Mouse (Mus musculus): Measurements from ENCODE around the gene C1qtnf3. TPM values are rescaled to one million over a fixed set of nuclear protein-coding genes. Genes with fewer than 3 reads are reported as not detected.

C1qtnf3 gene
- 0.65 TPM in 1 of 2 replicates, not detected in the other for polyA plus RNA-seq (2011; ENCODE audit: insufficient read depth, insufficient read length, low replicate concordance, missing spikeins)

DNA sequence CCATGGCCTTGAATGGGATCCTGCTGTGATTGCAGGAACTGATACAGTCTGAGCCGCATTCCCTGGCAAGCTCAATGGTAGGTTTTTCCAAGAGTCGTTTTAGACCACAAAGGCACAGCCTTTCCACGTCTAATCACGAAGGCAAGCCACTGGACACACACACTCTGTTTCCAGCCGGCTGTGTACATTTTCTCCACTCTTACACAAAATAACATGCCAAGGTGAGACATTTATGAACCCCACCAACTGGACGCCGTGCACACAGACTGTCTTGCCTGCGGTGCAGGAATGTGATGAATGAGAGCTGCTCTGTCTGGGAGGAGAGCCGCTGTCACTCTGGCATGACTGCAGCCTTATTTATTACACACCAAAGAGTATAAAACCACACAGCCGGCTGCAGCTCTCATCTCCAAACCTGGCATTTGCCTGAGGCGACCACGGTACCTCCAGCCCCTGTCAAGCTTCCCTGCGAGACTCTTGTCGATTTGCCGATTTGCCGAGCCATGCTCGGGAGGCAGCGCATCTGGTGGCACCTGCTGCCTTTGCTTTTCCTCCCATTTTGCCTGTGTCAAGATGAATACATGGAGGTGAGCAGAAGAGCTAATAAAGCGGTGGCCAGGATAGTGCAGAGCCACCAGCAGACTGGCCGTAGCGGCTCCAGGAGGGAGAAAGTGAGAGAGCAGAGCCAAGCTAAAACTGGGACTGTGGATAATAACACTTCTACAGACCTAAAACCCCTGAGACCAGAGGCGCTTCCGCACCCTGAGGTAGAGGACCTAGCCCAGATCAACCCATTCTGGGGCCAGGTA is at the start of gene C1qtnf3:
Gene C1qtnf3 (plus strand): TSS at position 382 of the 809 bp plus-strand sequence.
- Histone ChIP-seq H3K4me3 (replicated peaks; ENCODE audit: control insufficient read depth, low read depth, low read length) (no peak within 1 kb of the TSS), H3K4me1 (ENCODE audit: control insufficient read depth, insufficient read depth, low read length) (no peaks in the 10 kb centered on the region), H3K27ac (ENCODE audit: control insufficient read depth, insufficient read depth, low read depth, low read length, poor library complexity) (no peak within 1 kb of the TSS)
- WGBS: 80% methylated on average over 23 of the region's 23 CpGs
- no peak for TF ChIP-seq POLR2A (IDR thresholded peaks at IDR 0.05; ENCODE audit: borderline replicate concordance, control insufficient read depth, low read depth, low read length)
- TF ChIP-seq CTCF (IDR thresholded peaks at IDR 0.05; ENCODE audit: control insufficient read depth, insufficient read depth, low read length): no peak

- TF ChIP-seq POLR2A (IDR thresholded peaks at IDR 0.05; ENCODE audit: borderline replicate concordance, control insufficient read depth, low read depth, low read length): no peak
- TF ChIP-seq CTCF (IDR thresholded peaks at IDR 0.05; ENCODE audit: control insufficient read depth, insufficient read depth, low read length): no peak
- H3K27ac ChIP-seq (ENCODE audit: control insufficient read depth, insufficient read depth, low read depth, low read length, poor library complexity): no peak overlapping the region
- H3K4me1 ChIP-seq (ENCODE audit: control insufficient read depth, insufficient read depth, low read length): no peaks in the 10 kb centered on the region
- H3K4me3 ChIP-seq (replicated peaks; ENCODE audit: control insufficient read depth, low read depth, low read length): no peak overlapping the region
- WGBS: 48% methylated on average over 4 of the region's 4 CpGs
Measured at GRCm38 (mm10) chr15:10902360-10902759, 49.8 kb upstream of the C1qtnf3 start.

DNA sequence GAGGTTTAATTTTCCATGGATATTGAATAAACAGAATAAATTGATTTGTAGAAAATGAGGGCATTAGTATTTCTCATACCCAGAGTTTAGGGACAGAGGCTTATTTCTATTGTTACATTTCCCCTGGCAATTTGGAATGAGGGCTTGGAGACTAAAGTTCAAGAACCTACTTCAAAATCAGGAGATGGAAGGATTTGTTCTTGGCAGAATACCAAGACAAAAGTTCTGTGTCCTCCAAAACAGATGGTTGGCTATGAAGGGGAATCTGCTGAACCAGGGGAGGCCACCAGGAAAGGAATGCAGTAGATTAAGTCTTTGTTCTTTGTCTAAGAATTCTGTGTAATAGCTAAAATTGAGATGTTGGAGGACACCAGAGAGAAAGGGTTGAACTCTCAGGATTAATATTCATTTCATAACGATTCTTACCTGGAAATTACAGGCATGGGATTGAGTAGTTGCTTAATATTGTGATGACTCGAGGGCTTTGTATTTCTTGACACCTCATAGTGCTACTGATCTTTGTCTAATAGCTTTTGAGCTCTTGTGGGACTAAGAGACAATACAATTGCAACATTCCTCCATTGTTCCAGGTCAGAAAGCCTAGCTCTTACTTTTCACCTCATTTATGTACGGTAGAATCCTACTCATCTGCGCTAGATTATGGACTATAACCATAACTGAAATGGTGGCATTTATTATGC is 35.4 kb upstream of the C1qtnf3 start:
- 68% methylated on average over 4 of the region's 4 CpGs for WGBS
- TF ChIP-seq POLR2A (IDR thresholded peaks at IDR 0.05; ENCODE audit: borderline replicate concordance, control insufficient read depth, low read depth, low read length): no peak
- no peak for TF ChIP-seq CTCF (IDR thresholded peaks at IDR 0.05; ENCODE audit: control insufficient read depth, insufficient read depth, low read length)
- Histone ChIP-seq H3K4me3 (replicated peaks; ENCODE audit: control insufficient read depth, low read depth, low read length) (no peak overlapping the region), H3K4me1 (ENCODE audit: control insufficient read depth, insufficient read depth, low read length) (no peaks in the 10 kb centered on the region), H3K27ac (ENCODE audit: control insufficient read depth, insufficient read depth, low read depth, low read length, poor library complexity) (no peak overlapping the region)

GRCm38 (mm10) chr15:10917312-10917660 is 34.8 kb upstream of the C1qtnf3 start:
- Histone ChIP-seq H3K4me1 (ENCODE audit: control insufficient read depth, insufficient read depth, low read length) (no peaks in the 10 kb centered on the region), H3K27ac (ENCODE audit: control insufficient read depth, insufficient read depth, low read depth, low read length, poor library complexity) (no peak overlapping the region), H3K4me3 (replicated peaks; ENCODE audit: control insufficient read depth, low read depth, low read length) (no peak overlapping the region)
- 87% methylated on average over 3 of the region's 3 CpGs for WGBS
- TF ChIP-seq CTCF (IDR thresholded peaks at IDR 0.05; ENCODE audit: control insufficient read depth, insufficient read depth, low read length): no peak
- no peak for TF ChIP-seq POLR2A (IDR thresholded peaks at IDR 0.05; ENCODE audit: borderline replicate concordance, control insufficient read depth, low read depth, low read length)

GRCm38 (mm10) chr15:10920212-10920611 is 31.9 kb upstream of the C1qtnf3 start:
- 40% methylated on average over 5 of the region's 5 CpGs for WGBS
- Histone ChIP-seq H3K4me1 (ENCODE audit: control insufficient read depth, insufficient read depth, low read length) (no peaks in the 10 kb centered on the region), H3K4me3 (replicated peaks; ENCODE audit: control insufficient read depth, low read depth, low read length) (no peak overlapping the region), H3K27ac (ENCODE audit: control insufficient read depth, insufficient read depth, low read depth, low read length, poor library complexity) (no peak overlapping the region)
- TF ChIP-seq POLR2A (IDR thresholded peaks at IDR 0.05; ENCODE audit: borderline replicate concordance, control insufficient read depth, low read depth, low read length) (no peak), CTCF (IDR thresholded peaks at IDR 0.05; ENCODE audit: control insufficient read depth, insufficient read depth, low read length) (no peak)

DNA sequence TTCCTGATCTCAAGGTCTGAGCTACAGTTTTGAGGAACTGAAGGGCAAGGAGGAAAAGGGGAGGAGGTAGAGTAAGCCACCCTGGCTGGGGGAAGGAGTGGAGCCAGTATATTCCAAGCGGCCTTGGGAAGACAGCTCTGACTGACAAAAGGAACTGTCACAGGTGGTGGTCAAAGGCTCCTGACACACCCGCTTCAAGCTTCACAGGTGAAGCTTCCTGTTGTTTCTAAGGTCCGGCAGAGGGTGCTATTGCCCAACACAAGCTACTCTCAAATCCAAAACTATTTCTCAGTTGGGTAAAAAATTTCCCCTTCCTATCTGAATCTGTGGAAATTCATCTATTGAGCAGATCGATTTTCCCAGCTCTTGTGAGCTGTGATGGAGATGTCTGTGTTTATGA is 31.1 kb upstream of the C1qtnf3 start:
- no peak overlapping the region for H3K4me3 ChIP-seq (replicated peaks; ENCODE audit: control insufficient read depth, low read depth, low read length)
- H3K4me1 ChIP-seq (ENCODE audit: control insufficient read depth, insufficient read depth, low read length): no peaks in the 10 kb centered on the region
- no peak for TF ChIP-seq POLR2A (IDR thresholded peaks at IDR 0.05; ENCODE audit: borderline replicate concordance, control insufficient read depth, low read depth, low read length)
- TF ChIP-seq CTCF (IDR thresholded peaks at IDR 0.05; ENCODE audit: control insufficient read depth, insufficient read depth, low read length): 0 out of 2 replicates have a peak, but pooled peaks have one; percentile 12
- no peak overlapping the region for H3K27ac ChIP-seq (ENCODE audit: control insufficient read depth, insufficient read depth, low read depth, low read length, poor library complexity)
- 12% methylated on average over 4 of the region's 4 CpGs for WGBS

GRCm38 (mm10) chr15:10922061-10922460 is 30.1 kb upstream of the C1qtnf3 start:
- H3K4me3 ChIP-seq (replicated peaks; ENCODE audit: control insufficient read depth, low read depth, low read length): no peak overlapping the region
- TF ChIP-seq CTCF (IDR thresholded peaks at IDR 0.05; ENCODE audit: control insufficient read depth, insufficient read depth, low read length) (no peak), POLR2A (IDR thresholded peaks at IDR 0.05; ENCODE audit: borderline replicate concordance, control insufficient read depth, low read depth, low read length) (no peak)

DNA sequence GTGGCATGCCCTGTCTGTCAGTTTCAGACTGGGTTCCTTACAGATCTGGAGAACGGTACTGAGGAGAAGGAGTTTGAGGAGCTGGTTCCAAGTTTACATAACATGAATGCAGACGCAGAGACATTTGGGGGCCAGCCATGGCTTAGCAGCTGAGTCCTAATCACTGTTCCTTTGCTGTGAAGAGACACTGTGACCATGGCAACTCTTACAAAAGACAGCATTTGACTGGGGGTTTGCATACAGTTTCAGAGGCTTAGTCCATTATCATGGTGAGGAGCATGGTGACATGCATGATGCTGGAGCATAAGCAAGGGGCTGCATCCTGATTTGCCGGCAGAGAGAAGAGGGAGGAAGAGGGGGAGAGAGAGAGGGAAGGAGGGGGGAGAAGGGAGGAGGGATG is 29.6 kb upstream of the C1qtnf3 start:
- no peaks in the 10 kb centered on the region for H3K4me1 ChIP-seq (ENCODE audit: control insufficient read depth, insufficient read depth, low read length)
- H3K4me3 ChIP-seq (replicated peaks; ENCODE audit: control insufficient read depth, low read depth, low read length): no peak overlapping the region
- no peak overlapping the region for H3K27ac ChIP-seq (ENCODE audit: control insufficient read depth, insufficient read depth, low read depth, low read length, poor library complexity)
- 63% methylated on average over 3 of the region's 3 CpGs for WGBS
- TF ChIP-seq CTCF (IDR thresholded peaks at IDR 0.05; ENCODE audit: control insufficient read depth, insufficient read depth, low read length) (no peak), POLR2A (IDR thresholded peaks at IDR 0.05; ENCODE audit: borderline replicate concordance, control insufficient read depth, low read depth, low read length) (no peak)

More at GRCm38 (mm10) chr15:10922061-10922460, 30.1 kb upstream of the C1qtnf3 start:
- no peak overlapping the region for H3K27ac ChIP-seq (ENCODE audit: control insufficient read depth, insufficient read depth, low read depth, low read length, poor library complexity)
- no peaks in the 10 kb centered on the region for H3K4me1 ChIP-seq (ENCODE audit: control insufficient read depth, insufficient read depth, low read length)

All from bone marrow, adult 2 months (tissue).